Mouse (Mus musculus) brain, embryonic 14.5 days (tissue): Measurements from ENCODE around the gene Etl4. TPM values are rescaled to one million over a fixed set of nuclear protein-coding genes. Genes with fewer than 3 reads are reported as not detected.
A peak's percentile ranks its signal among the peaks of the same experiment; 100 is the strongest.

Source experiments
- DNase-seq: peaks from one replicate; pipeline ENCODE4 v3.0.0-alpha.2; 2011; ENCODE audit warnings: low read depth
- CTCF ChIP-seq: fragments of 200-500 bp; IDR thresholded peaks from 2 replicates; pipeline ENCODE4 v1.5.1; 2012; ENCODE audit warnings: inconsistent platforms, mild to moderate bottlenecking, moderate library complexity, borderline replicate concordance; ENCODE audit not compliant: insufficient read depth, insufficient read length; ENCODE audit errors: extremely low read depth
- POLR2A ChIP-seq: fragments of 200-500 bp; IDR thresholded peaks from 2 replicates; pipeline ENCODE4 v1.6.1; 2012; ENCODE audit warnings: mild to moderate bottlenecking, inconsistent platforms, borderline replicate concordance; ENCODE audit not compliant: poor library complexity, insufficient read depth, insufficient read length, severe bottlenecking; ENCODE audit errors: extremely low read depth
- polyA plus RNA-seq: library from polyadenylated mRNA; depleted of rRNA; stranded (reverse); fragments of >200 nt; gene quantifications from 2 replicates; pipeline ENCODE4 v1.2.3, GENCODE M21; 2012; rRNA removed

Etl4 gene
- polyA plus RNA-seq, result 12.3 and 24.2 TPM in 2 replicates

- DNase-seq, result peak; percentile 83
- TF ChIP-seq POLR2A (no peak), CTCF (peak; percentile 67)
Measured at GRCm38 (mm10) chr2:19909171-19909899, at the start of gene Etl4. Gene Etl4, plus strand, starts transcription at chr2:19909780.

GRCm38 (mm10) chr2:19869167-19869566 is 40.4 kb upstream of the Etl4 start:
- DNase-seq, result peak; percentile 41
- TF ChIP-seq POLR2A, result no peak
- no peak for TF ChIP-seq CTCF

GRCm38 (mm10) chr2:19871881-19872280 is 37.7 kb upstream of the Etl4 start:
- DNase-seq, result peak; percentile 61
- TF ChIP-seq CTCF (no peak), POLR2A (no peak)

- DNase-seq, result no peak
- TF ChIP-seq POLR2A, result no peak
- TF ChIP-seq CTCF, result peak; percentile 25; the same call in 1 of the 2 replicates
Measured at GRCm38 (mm10) chr2:19890875-19891274, 18.7 kb upstream of the Etl4 start.

GRCm38 (mm10) chr2:19909900-19910780 is 560 bp downstream of the Etl4 start:
- peak; percentile 4 for DNase-seq
- TF ChIP-seq CTCF (no peak), POLR2A (no peak)

GRCm38 (mm10) chr2:19910781-19911175 is 1.2 kb downstream of the Etl4 start:
- TF ChIP-seq CTCF, result no peak
- no peak for DNase-seq

GRCm38 (mm10) chr2:19919190-19919589 is 9.6 kb downstream of the Etl4 start:
- no peak for TF ChIP-seq POLR2A
- peak; percentile 83 for TF ChIP-seq CTCF
- DNase-seq, result peak; percentile 63

- TF ChIP-seq CTCF (no peak), POLR2A (no peak)
- no peak for DNase-seq
Measured at GRCm38 (mm10) chr2:19930009-19930408, 20.4 kb downstream of the Etl4 start.

GRCm38 (mm10) chr2:19933836-19934235 is 24.3 kb downstream of the Etl4 start:
- TF ChIP-seq POLR2A, result no peak
- TF ChIP-seq CTCF, result no peak
- no peak for DNase-seq

- DNase-seq, result peak; percentile 4
- TF ChIP-seq POLR2A (no peak), CTCF (no peak)
Measured at GRCm38 (mm10) chr2:19945205-19945604, 35.6 kb downstream of the Etl4 start.

GRCm38 (mm10) chr2:19953028-19953427 is 43.4 kb downstream of the Etl4 start:
- no peak for TF ChIP-seq POLR2A
- no peak for TF ChIP-seq CTCF
- peak; percentile 20 for DNase-seq
